Mouse (Mus musculus) splenic B cell, adult 2 months (primary cell): ENCODE results near the gene B4gat1.

Experiments used
- DNase-seq: peaks from one replicate; pipeline ENCODE4 v3.0.0-alpha.2; 2011; ENCODE audit warnings: low read depth, low spot score
- H3K27me3 ChIP-seq: 2 replicates; pipeline ENCODE4 v1.6.1; 2012; ENCODE audit warnings: mild to moderate bottlenecking, low read length, moderate library complexity, mixed read lengths; ENCODE audit not compliant: control insufficient read depth, poor library complexity, insufficient read depth, severe bottlenecking
- H3K36me3 ChIP-seq: 2 replicates; pipeline ENCODE4 v1.6.1; 2012; ENCODE audit warnings: mild to moderate bottlenecking, low read length, moderate library complexity, mixed read lengths; ENCODE audit not compliant: control insufficient read depth, poor library complexity, insufficient read depth, severe bottlenecking

B4gat1 gene

DNA sequence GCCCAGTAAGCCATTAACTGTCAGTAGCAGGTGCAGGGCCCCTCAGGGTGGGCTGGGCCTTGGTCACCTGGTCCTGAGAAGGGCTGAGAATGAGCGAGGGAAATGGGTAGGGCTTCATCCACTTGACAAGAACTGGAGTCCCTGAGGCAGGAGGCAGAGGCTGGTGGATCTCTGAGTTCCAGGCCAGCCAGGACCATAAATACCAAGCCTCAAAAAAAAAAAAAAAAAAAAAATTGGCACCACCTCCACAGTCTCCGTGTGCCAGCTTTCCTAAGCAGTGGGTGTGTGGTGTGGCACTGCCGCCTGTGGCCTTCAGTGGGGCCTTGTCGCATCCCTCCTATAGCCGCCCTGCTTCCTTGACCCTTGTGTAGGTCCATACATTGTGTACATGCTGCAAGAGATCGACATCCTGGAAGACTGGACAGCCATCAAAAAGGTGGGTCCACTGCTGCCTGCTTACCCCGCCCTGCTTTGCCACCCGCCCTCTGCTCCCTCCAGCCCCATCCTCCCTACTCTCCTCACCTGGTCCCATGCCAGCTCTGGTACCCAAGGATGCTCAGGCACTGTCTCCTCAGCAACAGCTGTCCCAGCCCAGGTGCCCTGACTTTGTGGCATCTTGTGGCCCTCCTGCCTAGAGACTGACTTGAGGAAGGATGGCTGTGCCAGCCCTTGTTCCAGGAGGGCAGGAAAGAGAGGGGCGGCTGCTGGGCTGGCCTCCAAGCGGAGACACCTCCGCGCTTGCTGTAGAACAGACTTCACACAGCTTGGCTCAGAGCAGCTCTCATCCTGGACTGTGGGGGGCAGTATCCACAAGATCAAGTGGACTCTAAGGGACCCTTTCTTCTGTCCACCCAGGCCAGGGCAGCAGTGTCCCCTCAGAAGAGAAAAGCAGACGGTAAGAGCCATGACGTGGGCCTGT, 9.8 kb downstream of the B4gat1 start:
- DNase-seq: no peak
- Histone ChIP-seq H3K36me3 (peaks cover 14% of the 10 kb centered on the region), H3K27me3 (no peaks in the 10 kb centered on the region)

DNA sequence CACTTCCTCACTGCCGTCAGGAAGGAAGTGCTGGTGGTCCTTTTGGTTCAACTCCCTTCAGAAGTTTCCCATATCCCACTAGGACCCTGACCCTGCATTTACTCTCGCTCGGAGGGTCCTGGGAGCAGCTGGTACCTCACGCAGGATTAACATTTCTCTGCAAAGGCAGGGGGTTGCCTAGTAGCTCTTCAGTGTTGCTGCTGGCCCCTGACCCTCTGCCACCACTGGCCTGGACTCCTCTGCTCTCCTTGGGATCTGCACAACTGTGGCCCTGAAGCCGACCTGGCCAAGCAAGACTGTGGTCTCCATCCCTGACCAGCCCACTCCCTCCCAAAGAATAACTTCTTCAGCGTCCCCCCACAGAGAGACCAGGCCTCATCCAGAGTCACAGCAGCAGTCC, 10.7 kb downstream of the B4gat1 start:
- peaks cover 14% of the 10 kb centered on the region for H3K36me3 ChIP-seq
- DNase-seq: no peak
- H3K27me3 ChIP-seq: no peaks in the 10 kb centered on the region

DNA sequence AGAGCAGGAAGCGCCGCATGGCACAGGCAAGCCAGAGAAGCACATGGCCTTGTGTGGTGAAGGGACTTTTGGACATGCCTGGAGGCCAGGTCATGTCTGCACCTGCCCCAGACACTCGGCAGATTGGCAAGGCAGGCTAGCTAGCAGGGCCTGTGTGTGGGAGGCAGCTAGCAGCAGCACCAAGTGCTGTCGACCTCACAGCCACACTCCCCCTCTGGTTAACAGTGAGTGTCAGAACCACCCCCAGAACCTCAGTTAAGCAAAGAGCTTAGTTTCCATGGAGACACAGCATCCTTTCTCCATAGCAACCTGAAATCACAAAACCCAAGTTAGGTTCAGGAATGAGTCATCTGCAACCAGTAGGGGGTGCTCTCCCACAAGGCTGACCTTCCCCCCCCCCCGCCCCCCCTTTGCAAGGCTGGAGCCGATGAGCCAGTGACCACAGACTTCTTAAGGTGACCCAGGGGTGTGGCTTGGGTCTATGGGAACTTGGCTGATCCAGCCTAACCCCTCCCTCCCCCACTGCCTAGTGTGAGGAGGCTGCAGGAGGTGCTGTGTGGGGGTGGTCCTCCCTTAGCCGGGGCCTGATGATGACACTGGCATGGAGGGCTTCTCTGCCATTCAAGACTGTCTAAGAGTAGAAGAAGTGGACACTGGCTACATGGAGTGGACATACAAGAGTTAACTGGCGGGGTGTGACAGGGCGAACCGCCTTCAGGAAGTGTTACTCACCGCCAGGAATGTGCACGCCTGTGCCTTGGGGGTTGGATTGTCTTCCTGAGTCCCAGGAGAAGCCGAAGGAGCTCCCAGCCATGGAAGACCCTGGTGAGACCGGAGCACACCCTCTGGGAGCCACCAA, 11.7 kb downstream of the B4gat1 start, which contains the start of gene Rin1:
Gene Rin1 (plus strand): TSS at position 435 of the 859 bp plus-strand sequence.
- H3K27me3 ChIP-seq: no peaks in the 10 kb centered on the region
- H3K36me3 ChIP-seq: peaks cover 12% of the 10 kb centered on the region
- peak; percentile 66 for DNase-seq

DNA sequence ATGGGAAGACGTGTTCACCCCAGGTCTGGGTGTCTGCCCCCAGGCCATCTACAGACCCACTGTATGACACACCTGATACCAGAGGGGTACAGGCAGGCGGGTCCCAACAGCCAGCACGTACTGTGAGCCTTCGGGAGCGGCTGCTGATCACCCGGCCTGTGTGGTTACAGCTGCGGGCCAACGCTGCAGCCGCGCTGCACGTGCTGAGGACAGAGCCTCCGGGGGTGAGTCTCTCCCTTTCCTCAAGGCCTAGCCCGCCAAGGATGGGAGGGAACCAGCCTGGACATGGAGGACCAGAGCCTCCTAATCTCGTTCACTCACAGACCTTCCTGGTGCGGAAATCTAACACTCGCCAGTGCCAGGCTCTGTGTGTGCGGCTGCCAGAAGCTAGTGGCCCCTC, 12.4 kb downstream of the B4gat1 start:
- no peak for DNase-seq
- Histone ChIP-seq H3K27me3 (no peaks in the 10 kb centered on the region), H3K36me3 (peaks cover 10% of the 10 kb centered on the region)

DNA sequence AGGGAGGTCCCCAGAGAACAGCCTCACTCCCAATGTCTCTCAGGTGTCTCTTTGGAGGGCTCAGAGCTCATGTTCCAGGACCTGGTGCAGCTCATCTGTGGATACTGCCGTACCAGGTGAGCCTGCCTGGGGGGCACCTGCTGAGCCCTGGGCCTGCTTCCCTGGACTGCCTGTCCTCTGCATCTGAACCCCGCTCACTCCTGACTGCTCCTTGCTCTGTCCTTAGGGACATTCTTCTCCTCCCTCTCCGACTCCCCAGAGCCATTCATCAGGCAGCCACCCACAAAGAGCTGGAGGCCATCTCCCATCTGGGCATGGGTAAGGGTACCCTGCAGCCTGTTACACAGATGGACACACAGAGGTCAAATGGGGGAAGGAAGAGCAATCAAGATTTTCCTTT, 12.9 kb downstream of the B4gat1 start:
- peaks cover 9% of the 10 kb centered on the region for H3K36me3 ChIP-seq
- no peaks in the 10 kb centered on the region for H3K27me3 ChIP-seq
- DNase-seq: no peak

DNA sequence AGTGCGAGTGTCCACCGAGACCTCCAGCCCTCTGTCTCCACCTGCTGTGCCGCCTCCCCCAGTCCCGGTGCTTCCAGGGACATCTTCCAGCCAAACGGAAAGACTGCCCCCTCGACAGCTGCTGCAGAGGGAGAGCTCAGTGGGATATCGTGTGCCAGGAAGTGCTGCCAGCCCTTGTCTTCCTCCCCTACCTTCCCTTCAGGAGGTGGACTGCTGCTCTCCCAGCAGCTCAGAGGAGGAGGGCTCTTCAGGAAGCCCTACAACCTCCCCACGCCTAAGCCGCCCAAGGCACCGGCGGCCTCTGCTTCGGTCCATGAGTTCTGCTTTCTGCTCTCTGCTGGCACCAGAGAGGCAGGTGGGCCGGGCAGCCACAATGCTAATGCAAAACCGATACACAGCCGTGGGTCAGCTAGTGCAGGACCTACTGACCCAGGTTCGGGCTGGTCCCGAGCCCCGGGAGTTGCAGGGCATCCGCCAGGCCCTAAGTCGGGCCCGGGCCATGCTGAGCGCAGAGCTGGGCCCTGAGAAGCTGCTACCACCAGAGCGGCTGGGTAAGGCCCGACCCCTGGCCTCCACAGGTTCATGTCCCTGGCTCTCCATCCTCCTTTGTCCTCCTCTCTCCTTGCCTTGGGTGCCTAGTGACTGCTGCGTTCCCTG, 13.7 kb downstream of the B4gat1 start:
- H3K36me3 ChIP-seq: peaks cover 4% of the 10 kb centered on the region; the same call in 1 of the 2 replicates
- no peaks in the 10 kb centered on the region for H3K27me3 ChIP-seq
- DNase-seq: no peak

DNA sequence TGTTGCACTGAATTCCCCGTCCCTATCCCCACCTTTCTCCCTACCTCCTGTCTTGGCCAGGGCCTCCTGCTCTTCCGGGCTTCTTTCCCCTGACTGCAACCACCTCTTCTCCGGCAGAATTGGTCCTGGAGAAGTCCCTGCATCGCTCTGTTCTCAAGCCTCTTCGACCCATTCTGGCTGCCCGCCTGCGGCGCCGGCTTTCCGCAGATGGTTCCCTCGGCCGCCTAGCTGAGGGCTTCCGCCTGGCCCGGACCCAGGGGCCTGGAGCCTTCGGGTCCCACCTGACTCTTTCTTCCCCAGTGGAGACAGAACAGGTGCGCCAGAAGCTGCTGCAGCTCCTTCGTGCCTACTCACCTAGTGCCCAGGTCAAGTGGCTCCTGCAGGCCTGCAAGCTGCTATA, 14.2 kb downstream of the B4gat1 start:
- Histone ChIP-seq H3K27me3 (no peaks in the 10 kb centered on the region), H3K36me3 (no peaks in the 10 kb centered on the region)
- DNase-seq: no peak

DNA sequence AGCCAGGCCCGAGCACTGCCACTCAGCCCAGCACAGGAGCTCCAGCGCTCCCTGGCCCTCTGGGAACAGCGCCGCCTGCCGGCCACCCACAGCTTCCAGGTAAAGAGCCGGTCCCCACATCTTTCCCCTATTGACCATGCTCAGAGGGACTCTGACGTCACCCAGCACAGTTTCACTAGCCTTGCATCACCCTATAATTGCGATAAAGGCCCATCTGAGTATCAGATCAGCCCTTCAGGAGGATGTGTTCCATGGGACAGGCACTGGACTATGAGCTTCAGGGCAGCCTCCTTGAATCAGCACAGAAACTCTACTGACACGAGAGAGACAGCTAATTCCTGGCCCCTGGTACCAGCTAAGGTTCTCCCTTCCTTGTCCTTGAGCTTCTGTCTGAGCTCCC, 15.3 kb downstream of the B4gat1 start:
- Histone ChIP-seq H3K27me3 (no peaks in the 10 kb centered on the region), H3K36me3 (no peaks in the 10 kb centered on the region)
- peak; percentile 66 for DNase-seq

DNA sequence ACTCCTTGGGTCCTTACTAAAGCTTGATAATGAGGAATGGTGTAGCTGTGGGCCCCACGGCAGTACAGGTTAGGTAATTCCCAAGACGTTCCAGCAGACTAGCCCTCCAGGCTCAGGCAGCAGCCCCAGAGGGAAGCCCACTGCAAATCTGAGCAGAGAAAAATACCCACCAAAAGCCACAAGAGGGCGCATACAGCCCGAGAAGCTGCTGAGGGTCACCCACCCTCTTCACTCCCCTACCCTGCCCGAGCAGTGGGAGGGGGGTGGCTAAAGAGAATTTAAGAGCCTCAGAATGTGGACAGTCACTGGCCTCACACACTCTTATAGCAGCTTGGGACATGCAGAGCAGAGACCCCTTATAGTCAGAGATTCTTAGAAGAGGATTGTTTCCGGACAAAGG, 17.6 kb downstream of the B4gat1 start:
- peak; percentile 56 for DNase-seq
- Histone ChIP-seq H3K27me3 (no peaks in the 10 kb centered on the region), H3K36me3 (no peaks in the 10 kb centered on the region)

DNA sequence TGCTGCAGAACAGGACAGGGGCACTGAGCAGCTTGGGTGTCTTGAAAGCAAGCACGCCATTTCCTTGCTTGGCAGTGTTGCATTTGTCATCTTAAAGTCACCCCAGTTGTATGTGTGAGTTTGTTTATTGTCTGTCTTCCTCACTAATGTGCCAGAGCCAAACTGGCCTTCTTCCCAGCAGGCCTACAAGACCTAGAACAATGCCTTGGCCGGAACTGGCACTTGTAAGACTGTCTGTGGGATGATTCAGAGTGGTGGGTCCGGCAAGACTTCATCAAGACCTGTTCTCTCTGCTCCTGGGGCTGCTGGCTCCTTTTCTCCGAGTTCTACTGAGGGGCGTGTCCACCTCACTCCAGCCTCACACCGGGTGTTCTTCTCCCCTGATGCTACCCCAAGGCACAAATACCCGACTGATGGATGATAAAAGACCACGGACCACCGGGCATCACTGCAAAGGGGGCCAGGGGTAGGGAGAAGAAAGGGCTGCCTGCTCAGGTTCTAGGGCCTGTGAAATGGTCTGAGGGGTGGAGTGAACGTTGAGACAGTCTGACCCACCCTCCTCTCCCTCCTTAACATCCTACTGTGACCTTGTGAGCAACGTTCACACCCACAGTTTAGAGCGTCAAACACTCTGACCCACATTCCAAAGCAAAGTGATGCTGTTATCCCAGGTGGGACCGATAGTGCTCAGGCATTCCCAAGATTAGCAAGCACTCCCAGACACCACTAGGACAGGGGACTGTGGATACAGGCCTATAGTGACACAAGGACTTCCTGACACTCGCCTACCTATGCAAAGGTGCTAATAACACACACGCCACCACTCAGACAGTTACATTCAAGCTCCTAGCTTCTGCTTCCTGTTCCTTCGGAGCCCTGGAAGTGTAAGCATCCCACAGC, 19.5 kb downstream of the B4gat1 start:
- Histone ChIP-seq H3K36me3 (no peaks in the 10 kb centered on the region), H3K27me3 (no peaks in the 10 kb centered on the region)
- DNase-seq: no peak

DNA sequence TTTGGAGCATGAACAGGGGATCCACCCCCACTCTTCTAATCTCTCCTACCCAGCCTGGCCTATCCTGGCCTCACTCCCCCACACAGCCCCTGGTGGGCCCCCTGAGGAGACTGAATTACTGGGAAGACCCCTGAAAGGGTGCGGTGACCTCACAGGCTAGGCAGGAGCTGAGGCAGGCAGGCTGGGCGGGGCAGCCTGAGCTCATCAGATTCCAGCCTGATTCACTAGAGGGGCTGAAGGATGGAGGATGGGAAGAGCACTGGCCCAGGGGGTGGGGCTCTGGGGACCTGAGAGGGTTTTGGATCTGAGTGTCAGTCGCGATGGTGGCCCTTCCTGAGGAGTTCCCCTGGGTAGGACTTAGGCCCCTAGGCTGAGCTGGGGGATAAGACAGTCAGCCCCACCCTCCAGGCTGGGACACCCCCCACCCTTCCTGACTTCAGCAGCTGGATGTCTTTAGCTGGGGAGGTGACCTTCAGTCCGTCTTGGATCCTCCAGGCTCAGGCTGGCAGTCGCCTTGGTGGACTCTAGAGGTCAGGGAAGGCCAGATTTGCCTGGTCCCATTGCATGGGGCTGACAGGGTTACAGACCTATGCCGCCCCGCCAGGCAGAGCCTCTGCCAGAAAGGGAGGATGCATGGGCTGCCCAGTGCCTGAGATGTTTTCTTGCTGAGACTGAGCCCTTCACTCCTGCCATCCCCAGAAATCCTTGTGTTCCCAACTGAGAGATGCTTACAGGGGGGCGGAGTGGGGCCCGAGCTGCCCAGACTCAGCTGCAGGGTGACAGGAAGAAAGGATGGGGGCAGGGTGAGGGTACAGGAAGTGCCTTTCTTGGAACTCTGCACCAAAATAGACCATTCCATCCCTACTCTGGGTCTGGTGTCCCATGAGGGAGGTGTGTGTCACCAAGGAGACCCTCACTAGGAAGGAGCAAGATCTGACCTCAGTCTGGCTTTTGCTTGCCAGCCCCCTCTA, 20.5 kb downstream of the B4gat1 start:
- H3K27me3 ChIP-seq: no peaks in the 10 kb centered on the region
- no peak for DNase-seq
- no peaks in the 10 kb centered on the region for H3K36me3 ChIP-seq

DNA sequence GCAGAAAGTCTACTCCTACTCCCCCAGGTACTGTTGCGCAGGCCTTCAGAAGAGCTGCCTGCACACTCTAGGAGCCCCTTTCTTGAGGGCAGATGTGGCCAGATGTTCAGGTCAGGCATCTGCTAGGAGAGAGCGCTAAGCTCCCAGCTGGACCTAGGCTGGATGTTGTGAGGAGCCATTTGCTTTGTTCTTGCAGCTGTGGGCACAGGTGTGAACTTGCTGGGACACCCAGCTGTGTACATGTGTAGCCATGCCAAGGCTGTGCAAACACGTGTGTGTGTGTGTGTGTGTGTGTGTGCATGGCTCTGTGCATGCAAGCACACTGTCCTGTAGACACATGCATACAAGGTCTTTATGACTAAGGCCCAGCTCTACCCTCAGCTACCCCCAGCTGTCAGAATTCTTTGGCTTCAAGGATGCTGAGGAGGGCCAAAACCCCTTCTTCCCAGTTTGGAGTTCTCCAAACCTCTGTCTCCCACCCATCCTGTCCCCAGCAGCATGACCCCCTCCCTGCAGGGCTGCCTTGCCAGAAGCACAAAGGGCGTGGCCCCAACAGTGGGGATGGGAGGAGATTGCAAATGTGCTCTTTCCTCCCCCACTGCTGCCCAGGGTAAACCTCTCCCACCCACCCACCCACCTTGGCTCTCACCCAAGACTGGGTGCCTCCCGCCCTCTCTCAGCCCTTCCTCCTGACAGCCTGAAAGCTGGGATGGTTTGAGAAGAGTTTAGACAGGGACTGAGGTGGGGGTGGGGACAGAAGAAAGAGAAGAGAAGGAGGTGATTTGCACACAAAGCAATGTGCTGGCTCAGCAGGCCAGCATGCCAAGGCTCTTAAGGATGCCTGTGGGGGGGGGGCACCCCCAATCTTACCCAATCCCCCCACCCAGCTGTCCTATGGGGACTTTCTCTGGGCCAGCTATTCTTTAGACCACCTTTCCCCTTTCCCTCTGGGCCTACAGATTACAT, 22.0 kb downstream of the B4gat1 start:
- Histone ChIP-seq H3K27me3 (no peaks in the 10 kb centered on the region), H3K36me3 (no peaks in the 10 kb centered on the region)
- DNase-seq: no peak
